Mouse (Mus musculus) hematopoietic stem cell, adult 5-6 weeks (primary cell): ENCODE data around the gene Nphp4. TPM values are rescaled to one million over a fixed set of nuclear protein-coding genes. Genes with fewer than 3 reads are reported as not detected.
A peak's percentile ranks its signal among the peaks of the same experiment; 100 is the strongest.

Experiments used
- ATAC-seq, 2 experiments: fragments of 125-278 bp in 1 of 2; replicated peaks in 1 of 2; 2 replicates each; pipeline ENCODE4 v1.8.0; 2016 to 2017; ENCODE audit warnings: inconsistent platforms in 2 of 2, mild to moderate bottlenecking in 2 of 2, moderate number of reproducible peaks in 2 of 2, low read depth in 1 of 2, moderate TSS enrichment in 1 of 2; ENCODE audit not compliant: low FRiP score in 2 of 2, poor library complexity in 2 of 2, severe bottlenecking in 2 of 2, insufficient read depth in 1 of 2, low TSS enrichment in 1 of 2
- total RNA-seq: library from RNA; stranded (forward); fragments of 172-1452, 232-1000 nt; gene quantifications from 2 replicates; pipeline ENCODE4 v1.2.3, GENCODE M21; 2017

Gene Nphp4
- total RNA-seq, result 0.35 and 2.5 TPM in 2 replicates

GRCm38 (mm10) chr4:152476427-152477023 lies at the start of gene Nphp4:
Nphp4 (plus strand) TSS chr4:152476706.
- no peak for ATAC-seq

- no peak for ATAC-seq
Measured at GRCm38 (mm10) chr4:152428259-152428658, 48.2 kb upstream of the Nphp4 start.

- no peak for ATAC-seq
Measured at GRCm38 (mm10) chr4:152432308-152432707, 44.2 kb upstream of the Nphp4 start.

GRCm38 (mm10) chr4:152434836-152435235 lies 41.7 kb upstream of the Nphp4 start:
- peak; percentile 72 to 79 for ATAC-seq

- ATAC-seq, result peak in 1 of 2 experiments; percentile 54; a peak in 1 of 4 replicates
Measured at GRCm38 (mm10) chr4:152435255-152435654, 41.3 kb upstream of the Nphp4 start.

- ATAC-seq, result no peak
Measured at GRCm38 (mm10) chr4:152440882-152441281, 35.6 kb upstream of the Nphp4 start.

- ATAC-seq, result no peak
Measured at GRCm38 (mm10) chr4:152441536-152441935, 35.0 kb upstream of the Nphp4 start.

GRCm38 (mm10) chr4:152446178-152446577 lies 30.3 kb upstream of the Nphp4 start:
- peak; percentile 61 to 72 for ATAC-seq

- ATAC-seq, result peak; percentile 0 to 35; a peak in 2 of 4 replicates
Measured at GRCm38 (mm10) chr4:152447731-152448665, 28.5 kb upstream of the Nphp4 start.

- peak; percentile 86 to 88 for ATAC-seq
Measured at GRCm38 (mm10) chr4:152448666-152449018, 27.9 kb upstream of the Nphp4 start.

- no peak for ATAC-seq
Measured at GRCm38 (mm10) chr4:152451371-152451770, 25.1 kb upstream of the Nphp4 start.

- no peak for ATAC-seq
Measured at GRCm38 (mm10) chr4:152453079-152453478, 23.4 kb upstream of the Nphp4 start.

GRCm38 (mm10) chr4:152454153-152454552 lies 22.4 kb upstream of the Nphp4 start:
- no peak for ATAC-seq

GRCm38 (mm10) chr4:152456609-152457008 lies 19.9 kb upstream of the Nphp4 start:
- ATAC-seq, result no peak

GRCm38 (mm10) chr4:152457673-152458072 lies 18.8 kb upstream of the Nphp4 start:
- no peak for ATAC-seq

- no peak for ATAC-seq
Measured at GRCm38 (mm10) chr4:152462516-152462915, 14.0 kb upstream of the Nphp4 start.

GRCm38 (mm10) chr4:152463147-152463546 lies 13.4 kb upstream of the Nphp4 start:
- no peak for ATAC-seq

GRCm38 (mm10) chr4:152465116-152465515 lies 11.4 kb upstream of the Nphp4 start:
- no peak for ATAC-seq
